Mouse (Mus musculus) lung, adult 2 months (tissue): ENCODE measurements around the gene Cdh4.

Experiments used
- CTCF ChIP-seq: fragments of 200-500 bp; IDR thresholded peaks from 2 replicates; pipeline ENCODE4 v1.5.1; 2011; ENCODE audit warnings: mild to moderate bottlenecking, low read length, control low read depth; ENCODE audit not compliant: insufficient read depth
- POLR2A ChIP-seq: fragments of 200-500 bp; IDR thresholded peaks from 2 replicates; pipeline ENCODE4 v1.6.1; 2011; ENCODE audit warnings: low read depth, mild to moderate bottlenecking, control low read depth, low read length, borderline replicate concordance; ENCODE audit errors: extremely low read depth

GRCm38 (mm10) chr2:179729802-179730201 is 287.6 kb downstream of the Cdh4 start:
- TF ChIP-seq CTCF, result no peak
- no peak for TF ChIP-seq POLR2A
